Mouse (Mus musculus) monocyte, adult 2 months (primary cell): ENCODE measurements around the gene Ncf2.

Source experiments
- DNase-seq, 2 experiments: peaks; one replicate each; pipeline ENCODE4 v3.0.0; 2022; ENCODE audit warnings: low spot score in 2 of 2, low read depth in 1 of 2

Gene Ncf2

GRCm38 (mm10) chr1:152795688-152796255 is 4.2 kb upstream of the Ncf2 start:
- DNase-seq = no peak

GRCm38 (mm10) chr1:152796683-152797263 is 3.2 kb upstream of the Ncf2 start:
- no peak for DNase-seq

GRCm38 (mm10) chr1:152798125-152798524 is 1.9 kb upstream of the Ncf2 start:
- DNase-seq = no peak

GRCm38 (mm10) chr1:152800633-152801176 is 711 bp downstream of the Ncf2 start:
- DNase-seq = no peak

- DNase-seq = peak in 1 of 2 experiments; percentile 39
Observed at GRCm38 (mm10) chr1:152804907-152805306, 4.9 kb downstream of the Ncf2 start.

- DNase-seq = peak; percentile 60 to 74
Observed at GRCm38 (mm10) chr1:152807619-152808391, 7.8 kb downstream of the Ncf2 start.

GRCm38 (mm10) chr1:152808392-152808680 is 8.3 kb downstream of the Ncf2 start:
- no peak for DNase-seq

GRCm38 (mm10) chr1:152809541-152810252 is 9.7 kb downstream of the Ncf2 start:
- no peak for DNase-seq

- DNase-seq = no peak
Observed at GRCm38 (mm10) chr1:152810533-152811439, 10.8 kb downstream of the Ncf2 start.

- no peak for DNase-seq
Observed at GRCm38 (mm10) chr1:152815265-152815701, 15.3 kb downstream of the Ncf2 start.

- DNase-seq = no peak
Observed at GRCm38 (mm10) chr1:152817027-152817769, 17.2 kb downstream of the Ncf2 start.

- DNase-seq = no peak
Observed at GRCm38 (mm10) chr1:152817794-152818193, 17.8 kb downstream of the Ncf2 start.

GRCm38 (mm10) chr1:152819558-152819957 is 19.6 kb downstream of the Ncf2 start:
- DNase-seq = no peak

- no peak for DNase-seq
Observed at GRCm38 (mm10) chr1:152820911-152821695, 21.1 kb downstream of the Ncf2 start.

- DNase-seq = no peak
Observed at GRCm38 (mm10) chr1:152821746-152822145, 21.8 kb downstream of the Ncf2 start.

GRCm38 (mm10) chr1:152824206-152824605 is 24.2 kb downstream of the Ncf2 start:
- DNase-seq = no peak

GRCm38 (mm10) chr1:152826446-152826845 is 26.5 kb downstream of the Ncf2 start:
- no peak for DNase-seq

GRCm38 (mm10) chr1:152828168-152828567 is 28.2 kb downstream of the Ncf2 start:
- DNase-seq = no peak
